Mouse (Mus musculus) CD4-positive, CD25-positive, alpha-beta regulatory T cell, adult 4 months (primary cell): Measurements from ENCODE around the gene Pcnx3. TPM values are rescaled to one million over a fixed set of nuclear protein-coding genes. Genes with fewer than 3 reads are reported as not detected.
"Not testable (repeated sequence)": the region's sequence is repeated elsewhere in the genome, so short reads cannot be mapped to it uniquely, and the experiment has no call there.

Source experiments
- ATAC-seq: one replicate; pipeline ENCODE4 v1.8.0; 2017
- polyA plus RNA-seq, 2 experiments: library from polyadenylated mRNA; unstranded; fragments of 100-300 nt; shearing (Covaris generic); gene quantifications; one replicate each; pipeline ENCODE4 v1.2.1; 2017

Gene Pcnx3
- polyA plus RNA-seq, 2 experiments from 2014 or later, result 21.6 to 23.9 TPM

GRCm38 (mm10) chr19:5711907-5712460 is 23.3 kb upstream of the Pcnx3 start:
- no peak for ATAC-seq

DNA sequence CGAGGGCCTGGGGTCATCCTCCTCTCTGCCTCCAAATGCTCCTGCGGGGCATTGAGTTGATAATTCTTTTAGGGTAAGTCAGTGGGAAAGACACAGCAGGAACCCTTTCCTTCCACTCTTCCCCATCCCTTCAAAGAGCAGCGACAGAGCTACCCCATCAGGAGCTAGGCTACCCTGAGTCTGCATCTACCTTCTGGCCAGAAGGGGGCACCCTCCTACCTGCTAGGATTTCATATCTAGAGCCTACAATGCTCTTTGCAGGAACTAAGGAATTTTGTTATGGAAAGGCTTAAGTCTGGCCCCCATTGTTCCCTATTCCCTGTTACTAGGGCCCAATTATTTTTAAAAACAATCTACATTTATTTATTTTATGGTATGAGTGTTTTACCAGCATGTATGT is 22.5 kb upstream of the Pcnx3 start:
- ATAC-seq, result peak; percentile 45

DNA sequence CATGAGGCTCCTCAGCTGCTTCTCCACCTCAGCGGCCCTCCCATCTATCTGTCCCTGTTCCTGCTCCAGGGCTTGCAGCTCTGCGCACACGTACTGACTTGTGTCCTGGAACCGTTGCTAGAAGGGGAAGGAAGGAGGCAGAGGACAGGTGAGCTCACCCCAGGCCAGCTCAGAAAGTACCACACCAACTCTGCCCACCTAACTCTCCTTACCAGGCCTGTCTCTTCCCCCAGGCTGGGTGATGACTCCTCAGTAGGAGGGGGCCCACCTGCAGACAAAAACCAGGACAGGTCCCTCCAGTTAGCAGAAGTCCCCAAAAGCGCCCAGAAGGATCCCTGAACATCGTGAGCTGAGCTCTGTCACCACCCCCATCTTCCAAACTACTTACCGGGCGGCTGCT is 21.9 kb upstream of the Pcnx3 start:
- ATAC-seq, result no peak

GRCm38 (mm10) chr19:5710068-5710467 is 21.4 kb upstream of the Pcnx3 start:
- no peak for ATAC-seq

DNA sequence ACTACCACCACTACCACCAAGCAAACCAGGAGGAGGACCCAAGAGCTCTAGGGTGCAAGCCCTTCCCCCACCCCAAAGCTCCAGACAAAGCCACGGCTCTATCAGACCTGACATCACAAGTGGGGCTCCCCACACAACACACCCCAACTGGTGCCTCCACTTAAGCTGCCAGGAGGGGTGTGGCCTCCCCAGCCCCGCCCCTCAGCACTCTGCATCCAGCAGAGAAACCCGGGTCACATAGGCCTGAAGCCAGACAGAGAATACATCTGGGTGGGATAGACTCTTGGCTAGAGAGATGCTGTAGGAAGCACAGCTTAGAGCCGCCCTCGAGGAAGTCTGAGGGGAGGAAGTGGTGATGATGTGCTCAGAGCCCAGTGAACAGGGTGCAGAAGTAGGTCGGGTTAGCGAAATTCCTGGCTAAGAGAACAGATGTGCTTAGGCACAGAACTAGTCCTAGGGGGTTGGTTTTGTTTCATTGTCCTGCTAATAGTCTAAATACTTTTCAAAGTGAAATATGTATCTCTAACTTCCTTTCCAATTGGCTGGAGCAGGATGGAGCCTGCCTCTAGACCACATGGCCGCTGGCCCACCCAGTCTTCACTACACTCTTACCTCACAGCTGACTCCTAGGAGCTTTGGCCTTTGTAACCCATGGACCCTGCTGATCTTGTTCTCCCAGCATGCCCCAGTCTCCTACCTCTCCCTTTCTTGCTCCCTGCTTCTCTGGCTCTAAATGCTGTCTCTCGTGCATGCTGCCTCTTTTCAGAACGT is 16.3 kb upstream of the Pcnx3 start:
- ATAC-seq, result peak; percentile 73

- ATAC-seq, result peak; percentile 75
These were observed 15.6 kb upstream of the Pcnx3 start, which contains the start of gene Kcnk7 for GRCm38 (mm10) chr19:5704163-5704800. TSS of gene Kcnk7 (plus strand) at chr19:5704367.

- ATAC-seq, result no peak
These were observed 7.2 kb upstream of the Pcnx3 start for GRCm38 (mm10) chr19:5695849-5696462.

GRCm38 (mm10) chr19:5693801-5694200 is 5.1 kb upstream of the Pcnx3 start:
- no peak for ATAC-seq

GRCm38 (mm10) chr19:5692913-5693396 is 4.2 kb upstream of the Pcnx3 start:
- no peak for ATAC-seq

DNA sequence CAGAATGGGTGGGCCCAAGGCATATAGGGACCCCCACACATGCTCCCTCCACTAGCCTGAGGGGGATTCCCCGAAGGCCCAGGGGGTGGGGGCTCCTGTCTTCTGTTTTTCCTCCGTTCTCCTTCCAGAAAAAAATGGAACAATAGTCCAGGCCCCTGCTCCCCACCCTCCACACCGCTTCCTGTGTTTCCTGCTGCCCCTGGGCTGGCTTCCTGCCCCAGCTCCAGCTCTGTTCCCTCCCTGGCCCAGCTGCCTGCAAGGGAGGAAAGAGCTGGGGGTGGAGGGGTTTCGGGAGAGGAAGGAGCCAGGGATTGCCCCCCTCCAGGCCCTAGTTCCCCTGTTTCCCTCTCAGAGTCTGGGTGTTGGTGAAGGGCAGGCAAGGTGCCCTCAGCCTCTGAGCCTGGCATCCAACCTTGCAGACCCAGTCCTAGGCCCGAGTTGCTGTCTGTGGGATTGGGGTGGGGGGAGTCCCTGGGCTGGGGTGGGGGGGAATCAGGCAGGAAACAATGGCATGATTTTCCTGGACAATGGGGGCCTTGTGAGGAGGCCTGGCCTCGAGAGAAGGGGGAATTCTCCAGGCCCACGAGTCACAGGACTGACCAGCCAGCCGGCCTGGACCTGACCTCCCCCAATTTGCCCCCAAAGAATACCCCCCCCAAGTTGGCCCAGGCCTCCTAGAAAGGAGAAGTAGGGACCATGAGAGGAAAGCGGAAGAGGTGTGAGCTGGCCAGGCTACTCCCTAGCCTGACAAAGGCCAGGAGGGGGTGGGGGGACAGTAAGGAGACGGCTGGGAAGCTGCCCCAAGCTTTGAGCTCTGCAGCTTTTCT is 3.6 kb upstream of the Pcnx3 start:
- no peak for ATAC-seq

DNA sequence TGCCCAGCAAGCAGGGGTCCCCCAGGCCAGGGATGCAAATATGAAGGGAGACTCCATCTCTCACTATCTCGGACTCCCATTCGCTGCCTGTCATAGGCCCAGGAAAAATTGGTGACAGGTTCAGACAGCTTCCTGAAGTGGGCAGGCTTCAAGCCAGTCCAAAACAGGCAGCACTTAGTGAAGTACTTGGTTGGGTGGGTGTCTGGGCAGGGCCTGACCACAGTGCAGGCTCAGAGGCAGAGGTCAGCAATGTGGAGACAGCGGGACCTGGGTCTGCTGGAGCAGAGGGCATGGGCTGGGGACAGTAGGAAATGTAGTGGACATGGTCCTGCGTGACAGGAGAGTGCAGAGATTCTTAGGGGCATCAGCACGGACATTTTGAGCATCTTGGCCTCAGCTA is 2.9 kb upstream of the Pcnx3 start:
- ATAC-seq, result no peak

DNA sequence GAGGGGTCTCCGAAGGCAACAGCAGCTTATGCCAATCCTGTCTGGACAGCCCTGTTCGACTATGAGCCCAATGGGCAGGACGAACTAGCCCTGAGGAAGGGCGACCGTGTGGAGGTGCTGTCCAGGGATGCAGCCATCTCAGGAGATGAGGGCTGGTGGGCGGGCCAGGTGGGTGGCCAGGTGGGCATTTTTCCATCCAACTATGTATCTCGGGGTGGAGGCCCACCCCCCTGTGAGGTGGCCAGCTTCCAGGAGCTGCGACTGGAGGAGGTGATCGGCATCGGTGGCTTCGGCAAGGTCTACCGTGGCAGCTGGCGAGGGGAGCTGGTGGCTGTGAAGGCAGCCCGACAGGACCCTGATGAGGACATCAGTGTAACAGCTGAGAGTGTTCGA is 1.6 kb upstream of the Pcnx3 start:
- no peak for ATAC-seq

DNA sequence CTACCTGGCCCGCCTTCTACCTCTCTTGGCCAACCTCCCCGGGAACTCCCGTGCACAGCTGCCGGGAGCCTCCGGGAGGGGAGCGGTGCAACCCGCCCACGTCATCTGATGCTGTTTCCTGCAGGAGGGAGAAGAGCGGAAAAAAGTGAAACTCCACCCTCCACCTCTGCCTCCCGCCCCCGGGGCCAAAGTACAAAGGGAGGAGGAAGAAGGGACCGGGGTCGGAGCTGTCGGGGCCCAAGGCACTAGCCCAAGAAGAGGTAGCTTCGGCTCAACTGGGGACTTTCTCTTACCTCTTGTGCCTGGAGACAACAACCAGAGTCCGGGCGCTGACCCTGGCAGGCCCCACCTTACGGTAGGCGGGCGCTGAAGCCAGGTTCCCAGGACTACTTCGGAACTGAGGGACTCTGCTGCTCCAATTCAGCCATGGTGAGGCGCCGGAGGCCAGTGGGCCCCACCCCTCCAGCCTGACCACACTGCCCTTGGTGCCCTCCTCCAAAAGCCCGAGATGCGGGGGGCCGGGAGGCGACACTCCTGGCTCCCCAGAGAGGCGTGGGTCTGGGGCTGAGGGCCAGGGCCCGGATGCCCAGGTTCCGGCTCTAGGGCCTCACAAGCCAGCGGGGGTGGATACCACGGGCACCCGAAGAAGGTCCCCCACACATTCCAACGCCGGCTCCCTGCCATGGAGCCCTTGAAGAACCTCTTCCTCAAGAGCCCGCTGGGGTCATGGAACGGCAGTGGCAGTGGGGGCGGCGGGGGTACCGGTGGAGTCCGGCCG is 1.0 kb upstream of the Pcnx3 start:
- ATAC-seq, result peak; percentile 73

GRCm38 (mm10) chr19:5689088-5689428 is 350 bp upstream of the Pcnx3 start:
- no peak for ATAC-seq

DNA sequence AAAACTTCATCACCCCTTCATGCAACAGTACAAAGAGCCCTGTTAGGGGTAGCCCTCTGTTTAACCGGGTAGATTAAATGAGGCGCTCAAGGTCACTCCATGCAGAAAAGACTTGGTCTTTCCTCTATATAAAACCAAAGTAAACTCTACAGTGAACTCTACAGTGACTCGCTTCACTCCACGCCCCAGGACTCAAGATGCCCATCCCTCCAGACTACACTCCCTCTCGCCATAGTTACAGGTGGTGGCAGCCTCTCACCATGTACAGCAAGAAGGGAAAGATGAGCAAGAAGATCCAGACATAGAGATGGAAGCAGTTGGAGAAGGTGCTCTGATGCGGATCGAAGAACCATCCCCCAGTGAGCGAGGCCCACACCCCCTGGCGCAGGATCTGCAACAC is 970 bp downstream of the Pcnx3 start:
- no peak for ATAC-seq

- ATAC-seq, result not testable (repeated sequence)
These were observed 1.8 kb downstream of the Pcnx3 start for GRCm38 (mm10) chr19:5686954-5687353.

GRCm38 (mm10) chr19:5686437-5686836 is 2.3 kb downstream of the Pcnx3 start:
- ATAC-seq, result no peak

DNA sequence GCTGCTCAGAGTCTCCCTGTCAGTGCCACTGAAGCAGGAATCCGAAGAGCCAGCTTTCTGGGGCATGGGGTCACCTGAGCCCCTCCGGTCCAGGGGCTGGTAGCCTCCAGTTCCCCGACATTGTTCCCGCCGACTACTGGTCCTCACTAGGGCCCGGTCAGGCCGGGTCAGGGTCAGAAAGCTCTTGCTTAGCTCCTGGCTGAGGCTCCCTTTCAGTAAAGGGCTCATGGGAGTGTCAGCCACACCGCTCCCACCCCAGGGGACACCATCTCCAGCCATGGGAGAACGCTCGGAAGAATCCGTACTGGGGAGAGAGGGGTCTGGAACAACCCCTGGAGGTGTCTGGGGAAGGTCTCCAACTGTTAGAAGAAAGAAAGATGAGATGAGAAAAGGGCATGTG is 2.8 kb downstream of the Pcnx3 start:
- no peak for ATAC-seq

- no peak for ATAC-seq
These were observed 3.3 kb downstream of the Pcnx3 start for GRCm38 (mm10) chr19:5685431-5685830.

DNA sequence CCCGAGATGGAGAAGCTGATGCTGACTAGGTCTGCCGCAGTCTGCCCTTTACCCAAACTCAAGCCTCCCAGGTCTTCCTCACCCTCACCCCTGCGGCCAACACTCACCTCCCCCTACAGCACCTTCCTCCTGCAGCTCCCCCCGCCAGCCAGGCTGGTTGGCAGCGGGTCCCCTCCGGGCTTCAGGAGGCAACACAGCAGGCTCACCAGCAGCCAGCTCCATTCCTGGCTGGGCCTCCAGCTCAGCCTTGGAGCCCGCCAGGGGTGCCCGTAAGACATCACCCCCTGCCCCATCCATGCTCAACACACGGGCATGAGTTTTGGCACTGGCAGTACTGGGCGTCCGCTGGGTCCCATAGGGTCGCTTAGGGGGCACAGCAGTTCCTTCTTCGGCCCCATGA is 3.7 kb downstream of the Pcnx3 start:
- ATAC-seq, result no peak

- ATAC-seq, result no peak
These were observed 4.5 kb downstream of the Pcnx3 start for GRCm38 (mm10) chr19:5684236-5684635.

DNA sequence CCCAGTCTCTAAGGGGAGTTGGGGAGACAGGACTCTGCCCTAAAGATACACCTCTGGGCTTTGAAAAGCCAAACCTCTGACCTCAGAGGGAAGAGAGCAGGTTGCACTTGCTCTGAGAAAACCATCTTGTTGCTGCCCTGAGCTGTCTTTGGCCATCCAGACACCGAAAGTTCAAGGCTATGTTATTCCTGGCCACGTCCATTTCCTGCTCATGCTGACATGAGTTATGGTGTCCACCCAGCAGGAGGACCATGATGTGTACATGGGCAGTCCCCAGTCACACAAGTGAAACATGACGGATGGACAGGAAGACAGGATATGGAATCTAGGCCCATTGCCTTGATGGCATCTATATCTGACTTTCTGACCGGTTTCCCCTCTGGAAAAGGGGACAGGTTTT is 8.3 kb downstream of the Pcnx3 start:
- ATAC-seq, result no peak
